Mouse (Mus musculus): ENCODE measurements around the gene Gm4969. TPM values are rescaled to one million over a fixed set of nuclear protein-coding genes. Genes with fewer than 3 reads are reported as not detected.

Gm4969 gene
- polyA plus RNA-seq, 1 experiment from 2014 or later, result 0.70 TPM

GRCm38 (mm10) chr7:19093537-19094385, 24.4 kb downstream of the Gm4969 start:
- peak; percentile 97 for DNase-seq (ENCODE audit: low spot score)

DNA sequence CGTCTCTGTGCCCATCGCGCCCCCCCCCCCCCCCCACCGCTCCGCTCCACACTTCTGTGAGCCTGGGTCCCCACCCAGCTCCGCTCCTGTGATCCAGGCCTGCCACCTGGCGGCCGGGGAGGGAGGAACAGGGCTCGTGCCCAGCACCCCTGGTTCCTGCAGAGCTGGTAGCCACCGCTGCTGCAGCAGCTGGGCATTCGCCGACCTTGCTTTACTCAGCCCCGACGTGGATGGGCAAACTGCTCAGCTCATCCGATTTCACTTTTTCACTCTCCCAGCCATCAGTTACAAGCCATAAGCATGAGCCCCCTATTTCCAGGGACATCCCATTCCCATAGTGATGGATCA, 25.0 kb downstream of the Gm4969 start:
- DNase-seq (ENCODE audit: low spot score), result peak; percentile 89

- no peak for DNase-seq (ENCODE audit: low spot score)
These were observed 25.6 kb downstream of the Gm4969 start for GRCm38 (mm10) chr7:19092381-19093173.

DNA sequence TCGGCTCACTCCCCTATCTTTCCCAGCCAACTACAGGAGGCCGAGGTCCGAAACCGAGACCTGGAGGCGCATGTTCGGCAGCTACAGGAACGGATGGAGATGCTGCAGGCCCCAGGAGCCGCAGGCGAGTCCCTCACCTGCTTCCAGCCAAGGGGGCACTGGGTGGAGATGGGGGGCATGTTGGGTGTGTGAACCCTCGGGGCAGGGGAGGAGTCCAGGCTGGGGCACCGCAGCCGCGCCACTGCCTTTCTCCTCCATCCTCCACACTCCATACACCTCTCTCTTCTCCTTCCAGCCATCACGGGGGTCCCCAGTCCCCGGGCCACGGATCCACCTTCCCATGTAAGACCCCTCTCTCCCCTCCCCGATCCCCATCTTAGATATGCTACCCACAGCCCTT, 26.3 kb downstream of the Gm4969 start:
- no peak for DNase-seq (ENCODE audit: low spot score)

- DNase-seq (ENCODE audit: low spot score), result peak; percentile 77
These were observed 29.4 kb downstream of the Gm4969 start for GRCm38 (mm10) chr7:19088813-19089212.

DNA sequence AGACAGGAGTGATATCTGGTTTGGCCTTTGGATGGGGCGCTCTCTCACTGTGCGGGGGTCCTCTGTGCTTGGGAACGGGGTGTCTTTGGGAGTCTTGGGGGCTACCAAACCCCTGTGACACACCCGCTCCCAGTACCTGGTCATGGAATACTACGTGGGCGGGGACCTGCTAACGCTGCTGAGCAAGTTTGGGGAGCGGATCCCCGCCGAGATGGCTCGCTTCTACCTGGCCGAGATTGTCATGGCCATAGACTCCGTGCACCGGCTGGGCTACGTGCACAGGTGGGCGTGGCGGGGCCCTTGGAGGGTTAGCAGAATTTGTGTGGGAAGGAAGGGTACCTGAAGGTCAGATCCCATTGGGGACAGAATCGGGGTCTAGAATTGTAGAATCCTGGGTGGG, 31.4 kb downstream of the Gm4969 start:
- no peak for DNase-seq (ENCODE audit: low spot score)

- DNase-seq (ENCODE audit: low spot score), result no peak
These were observed 32.1 kb downstream of the Gm4969 start for GRCm38 (mm10) chr7:19086042-19086441.

GRCm38 (mm10) chr7:19085495-19085894, 32.7 kb downstream of the Gm4969 start:
- no peak for DNase-seq (ENCODE audit: low spot score)

GRCm38 (mm10) chr7:19084921-19085473, 33.2 kb downstream of the Gm4969 start:
- no peak for DNase-seq (ENCODE audit: low spot score)

DNA sequence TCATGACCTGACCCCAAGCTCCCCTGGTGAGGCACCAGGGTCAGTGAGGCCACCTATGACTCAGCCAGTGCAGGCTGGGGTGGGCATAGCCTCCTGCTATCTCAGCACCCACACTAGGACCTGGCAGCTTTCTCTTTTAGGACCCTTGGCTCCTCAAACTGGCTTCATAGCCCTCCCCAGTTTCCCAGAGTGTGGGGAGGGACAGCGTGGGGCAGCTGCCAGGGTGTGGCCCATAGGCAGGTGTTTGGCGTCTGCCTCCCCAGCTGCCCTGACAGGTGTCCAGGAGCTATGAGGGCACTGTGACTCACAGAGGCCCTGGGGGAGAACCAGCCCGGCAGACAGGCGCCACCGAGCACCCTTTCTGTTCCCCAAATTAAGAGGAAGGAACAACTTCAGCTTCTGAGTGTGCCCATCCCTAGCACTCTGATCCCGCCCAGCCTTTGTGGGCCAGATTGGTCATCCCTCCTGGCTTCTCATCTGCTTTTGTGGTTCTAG, 33.8 kb downstream of the Gm4969 start:
- no peak for DNase-seq (ENCODE audit: low spot score)

- DNase-seq (ENCODE audit: low spot score), result no peak
These were observed 34.5 kb downstream of the Gm4969 start, which contains the start of gene Dmpk for GRCm38 (mm10) chr7:19083701-19084100. Dmpk (plus strand) TSS chr7:19083849.

DNA sequence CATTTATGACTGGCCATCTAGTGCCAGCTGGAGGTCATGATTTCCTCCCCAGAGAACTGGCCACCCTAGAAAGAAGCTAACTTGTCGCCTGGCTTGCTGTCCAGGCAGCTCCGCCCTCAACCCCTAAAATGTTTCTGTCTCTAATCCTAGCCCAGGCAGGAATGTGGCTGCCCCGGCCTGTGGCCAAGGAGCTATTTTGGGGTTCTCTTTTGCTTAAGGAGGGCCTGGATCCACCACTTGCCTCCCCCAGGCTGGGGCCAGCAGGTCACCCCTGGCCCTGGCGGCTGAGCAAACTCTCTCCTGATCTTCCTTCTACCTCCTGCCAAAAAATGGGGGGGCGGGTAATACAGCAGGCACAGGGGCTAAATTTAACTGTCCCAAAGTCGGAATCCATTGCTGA, 35.1 kb downstream of the Gm4969 start:
- DNase-seq (ENCODE audit: low spot score), result no peak

GRCm38 (mm10) chr7:19082171-19082570, 36.0 kb downstream of the Gm4969 start:
- no peak for DNase-seq (ENCODE audit: low spot score)

DNA sequence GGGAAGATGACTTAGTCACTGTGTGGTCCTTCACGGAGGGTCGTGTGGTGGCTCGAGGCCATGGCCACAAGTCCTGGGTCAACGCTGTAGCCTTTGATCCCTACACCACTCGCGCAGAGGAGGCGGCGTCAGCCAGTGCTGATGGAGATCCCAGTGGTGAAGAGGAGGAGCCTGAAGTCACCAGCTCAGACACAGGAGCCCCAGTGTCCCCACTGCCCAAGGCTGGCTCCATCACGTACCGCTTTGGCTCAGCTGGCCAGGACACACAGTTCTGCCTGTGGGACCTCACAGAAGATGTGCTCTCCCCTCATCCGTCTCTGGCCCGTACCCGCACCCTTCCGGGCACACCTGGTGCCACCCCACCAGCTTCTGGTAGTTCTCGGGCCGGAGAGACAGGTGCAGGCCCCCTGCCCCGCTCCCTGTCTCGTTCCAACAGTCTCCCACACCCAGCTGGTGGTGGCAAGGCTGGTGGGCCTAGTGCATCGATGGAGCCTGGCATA, 37.7 kb downstream of the Gm4969 start:
- DNase-seq (ENCODE audit: low spot score), result no peak

GRCm38 (mm10) chr7:19078732-19079131, 39.4 kb downstream of the Gm4969 start:
- DNase-seq (ENCODE audit: low spot score), result no peak

DNA sequence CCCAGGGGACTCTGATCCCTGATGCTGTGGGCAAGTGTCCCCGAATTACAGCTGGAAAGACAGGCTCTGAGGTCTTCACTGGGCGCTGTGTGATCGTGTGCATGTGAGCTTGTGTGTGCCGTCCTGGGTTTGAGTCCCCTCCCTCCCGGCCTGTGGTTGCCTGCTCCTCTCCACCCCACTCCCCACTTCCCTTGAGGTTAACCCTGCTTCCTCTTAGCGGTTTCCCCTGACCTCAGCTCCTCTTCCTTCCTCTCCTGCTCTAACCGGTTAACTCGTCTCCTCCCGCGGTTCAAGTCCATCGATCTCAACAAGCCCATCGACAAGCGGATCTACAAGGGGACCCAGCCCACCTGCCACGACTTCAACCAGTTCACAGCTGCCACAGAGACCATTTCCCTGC, 40.4 kb downstream of the Gm4969 start:
- DNase-seq (ENCODE audit: low spot score), result peak; percentile 83

GRCm38 (mm10) chr7:19076586-19076991, 41.6 kb downstream of the Gm4969 start:
- no peak for DNase-seq (ENCODE audit: low spot score)

DNA sequence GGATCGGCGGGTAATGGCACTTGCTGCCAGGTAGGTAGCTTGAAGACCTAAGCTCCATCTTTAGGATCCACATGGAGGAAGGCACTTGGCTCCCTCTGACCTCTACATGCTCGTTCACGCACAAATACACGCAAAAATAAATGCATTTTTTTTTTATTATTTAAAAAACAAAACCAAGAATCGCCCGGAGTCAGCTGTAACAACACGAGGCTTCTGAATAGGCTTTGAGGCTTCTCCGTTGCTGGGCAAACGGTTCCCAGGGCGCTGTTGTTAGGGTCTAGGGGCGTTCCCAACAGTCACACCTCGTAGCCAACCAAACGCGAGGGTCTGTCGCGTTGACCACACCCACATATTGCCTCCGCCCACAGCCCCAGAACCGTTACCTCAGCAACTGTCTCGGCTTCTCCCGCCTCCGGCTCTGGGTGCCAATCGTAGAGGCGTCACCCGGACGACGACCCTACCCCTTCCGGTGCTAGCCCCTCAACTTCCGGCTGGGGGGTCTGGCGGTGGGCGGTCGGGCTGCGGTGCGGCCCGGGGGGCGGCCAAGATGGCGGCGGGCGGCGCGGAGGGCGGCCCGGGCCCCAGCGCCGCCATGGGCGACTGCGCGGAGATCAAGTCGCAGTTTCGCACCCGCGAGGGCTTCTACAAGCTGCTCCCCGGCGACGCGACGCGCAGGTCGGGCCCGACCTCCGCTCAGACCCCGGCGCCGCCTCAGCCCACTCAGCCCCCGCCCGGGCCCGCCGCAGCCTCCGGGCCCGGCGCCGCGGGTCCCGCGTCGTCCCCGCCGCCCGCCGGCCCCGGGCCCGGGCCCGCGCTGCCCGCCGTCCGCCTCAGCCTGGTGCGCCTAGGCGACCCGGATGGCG, 42.2 kb downstream of the Gm4969 start, which contains the start of gene Dmwd:
Dmwd (plus strand) TSS at position 505 of the 863 bp plus-strand sequence.
- DNase-seq (ENCODE audit: low spot score), result peak; percentile 97

GRCm38 (mm10) chr7:19075231-19075630, 42.9 kb downstream of the Gm4969 start:
- no peak for DNase-seq (ENCODE audit: low spot score)

- no peak for DNase-seq (ENCODE audit: low spot score)
These were observed 43.7 kb downstream of the Gm4969 start for GRCm38 (mm10) chr7:19074494-19074893.

- DNase-seq (ENCODE audit: low spot score), result peak; percentile 61
These were observed 44.7 kb downstream of the Gm4969 start for GRCm38 (mm10) chr7:19073504-19073903.
